Comparison of ENCODE assay signal across 9 mouse cellular contexts in genomic region chr15:92621731-92622234, GRCm38 (mm10).
A peak's percentile ranks its signal among the peaks of the same experiment; 100 is the strongest.
DNase-seq lines count a peak whose midpoint lies in the region; ATAC-seq lines count a peak whose summit lies in the region.
"Had no signal": no experiment of that assay in that cellular context is flagged by ENCODE, and none has a peak within 500 bp of the region (broad histone marks: within the 10 kb centered on the region; RNA-seq: fewer than 3 reads in every experiment).

No protein-coding gene starts in this region.

- no peaks in the 10 kb centered on the region for H3K27me3 ChIP-seq in midbrain, embryonic 12.5 days
- H3K27me3 ChIP-seq in midbrain, embryonic 14.5 days (ENCODE audit: control insufficient read depth, insufficient read depth, low read length): no peaks in the 10 kb centered on the region
- no peaks in the 10 kb centered on the region for H3K27me3 ChIP-seq in forebrain, embryonic 16.5 days (replicated peaks; ENCODE audit: control insufficient read depth, insufficient read depth, low read length)
- H3K27me3 ChIP-seq: heart, embryonic 12.5 days had no signal

- WGBS in midbrain, embryonic 12.5 days: 90% methylated on average over 9 of the region's 9 CpGs
- WGBS in midbrain, embryonic 14.5 days: 88% methylated on average over 9 of the region's 9 CpGs
- 41% methylated on average over 9 of the region's 9 CpGs for WGBS in forebrain, embryonic 16.5 days

- H3K4me1 ChIP-seq in midbrain, embryonic 12.5 days: no peaks in the 10 kb centered on the region
- no peaks in the 10 kb centered on the region for H3K4me1 ChIP-seq in midbrain, embryonic 14.5 days (ENCODE audit: control insufficient read depth, insufficient read depth, low read length)
- peaks cover 21% of the 10 kb centered on the region for H3K4me1 ChIP-seq in forebrain, embryonic 16.5 days (replicated peaks; ENCODE audit: control insufficient read depth, insufficient read depth, low read length)
- H3K4me1 ChIP-seq: heart, embryonic 12.5 days had no signal

- no peak overlapping the region for H3K4me3 ChIP-seq in midbrain, embryonic 12.5 days
- no peak overlapping the region for H3K4me3 ChIP-seq in midbrain, embryonic 14.5 days (replicated peaks; ENCODE audit: low read depth, low read length)
- H3K4me3 ChIP-seq in forebrain, embryonic 16.5 days (replicated peaks; ENCODE audit: low read length): no peak overlapping the region
- H3K4me3 ChIP-seq: heart, embryonic 12.5 days had no signal

- H3K4me2 ChIP-seq in midbrain, embryonic 12.5 days (replicated peaks): no peak overlapping the region
- no peak overlapping the region for H3K4me2 ChIP-seq in midbrain, embryonic 14.5 days (ENCODE audit: low read length)
- peak overlapping the region; percentile 13; the same call in 1 of the 2 replicates for H3K4me2 ChIP-seq in forebrain, embryonic 16.5 days (ENCODE audit: low read length)
- H3K4me2 ChIP-seq: heart, embryonic 12.5 days had no signal

- ATAC-seq in midbrain, embryonic 12.5 days (ENCODE audit: low FRiP score, low read depth): no peak
- no peak for ATAC-seq in midbrain, embryonic 14.5 days (ENCODE audit: low FRiP score, low TSS enrichment)
- ATAC-seq in forebrain, embryonic 16.5 days: peak; percentile 86

- 0 out of 2 replicates have a peak overlapping the region, but pooled peaks have one; percentile 17 for H3K27ac ChIP-seq in midbrain, embryonic 12.5 days (replicated peaks)
- no peak overlapping the region for H3K27ac ChIP-seq in midbrain, embryonic 14.5 days (replicated peaks; ENCODE audit: low read depth, low read length)
- H3K27ac ChIP-seq in forebrain, embryonic 16.5 days (ENCODE audit: low read length): peak overlapping the region; percentile 71

- no peaks in the 10 kb centered on the region for H3K36me3 ChIP-seq in midbrain, embryonic 12.5 days
- no peaks in the 10 kb centered on the region for H3K36me3 ChIP-seq in midbrain, embryonic 14.5 days (ENCODE audit: control insufficient read depth, insufficient read depth, low read length)
- no peaks in the 10 kb centered on the region for H3K36me3 ChIP-seq in forebrain, embryonic 16.5 days (ENCODE audit: control insufficient read depth, insufficient read depth)
- H3K36me3 ChIP-seq: heart, embryonic 12.5 days had no signal

- DNase-seq in midbrain, embryonic 14.5 days: no peak
- DNase-seq in left cerebral cortex, adult 18-20 months (ENCODE audit: low spot score in 2 of 2): peak; percentile 27 to 48
- DNase-seq in right cerebral cortex, postnatal 4 days: peak; percentile 28
- DNase-seq in urinary bladder, postnatal 25 days (ENCODE audit: low spot score): no peak
- DNase-seq in T-cell, adult 2 months (ENCODE audit: low spot score): no peak
- DNase-seq in ovary, postnatal 14 days (ENCODE audit: low spot score): no peak

- H3K9ac ChIP-seq in midbrain, embryonic 12.5 days (replicated peaks): no peak overlapping the region
- no peak overlapping the region for H3K9ac ChIP-seq in midbrain, embryonic 14.5 days (replicated peaks; ENCODE audit: low read length)
- no peak overlapping the region for H3K9ac ChIP-seq in forebrain, embryonic 16.5 days (replicated peaks; ENCODE audit: low read depth, low read length)
- H3K9ac ChIP-seq: heart, embryonic 12.5 days had no signal

- no peaks in the 10 kb centered on the region for H3K9me3 ChIP-seq in midbrain, embryonic 12.5 days
- H3K9me3 ChIP-seq in midbrain, embryonic 14.5 days (ENCODE audit: control insufficient read depth, low read length): no peaks in the 10 kb centered on the region
- no peaks in the 10 kb centered on the region for H3K9me3 ChIP-seq in forebrain, embryonic 16.5 days (ENCODE audit: control insufficient read depth, low read length)
- H3K9me3 ChIP-seq: heart, embryonic 12.5 days had no signal

Comparison
In these comparisons a context has a peak if more than half of its experiments do, and no peak if none do; other contexts are left out.
1. DNase-seq: peak in left cerebral cortex, adult 18-20 months (2 of 2) and right cerebral cortex, postnatal 4 days (single experiment); none in midbrain, embryonic 14.5 days (single experiment), urinary bladder, postnatal 25 days (single experiment), T-cell, adult 2 months (single experiment) and ovary, postnatal 14 days (single experiment).